Mouse (Mus musculus): ENCODE measurements around the gene Igf2r.
"Not testable (repeated sequence)": the region's sequence is repeated elsewhere in the genome, so short reads cannot be mapped to it uniquely, and the experiment has no call there.

Igf2r gene

DNA sequence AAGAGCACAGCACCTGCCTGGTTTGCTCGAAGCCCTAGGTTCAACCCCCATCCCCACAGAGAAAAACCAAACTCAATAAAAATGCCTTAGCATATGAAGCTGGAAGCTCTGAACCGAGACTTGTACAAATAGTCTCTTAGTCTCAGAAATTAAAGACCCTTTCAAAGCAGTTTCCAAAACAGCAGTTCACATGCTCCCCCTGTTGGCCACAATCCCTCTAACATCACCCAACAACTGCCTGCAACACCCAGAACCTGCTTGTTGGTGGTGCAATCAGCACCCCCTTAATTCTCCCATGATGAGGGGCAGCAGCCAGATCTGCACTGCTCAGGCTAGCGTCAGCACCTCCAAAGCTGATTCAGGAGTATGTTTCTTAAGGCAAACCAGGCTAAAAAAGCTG, 79.9 kb downstream of the Igf2r start:
- no peaks in the 10 kb centered on the region; the same call in 1 of the 2 replicates for H3K36me3 ChIP-seq (ENCODE audit: control insufficient read depth, insufficient read depth, low read length, poor library complexity, severe bottlenecking)
- H3K27me3 ChIP-seq (ENCODE audit: control insufficient read depth, insufficient read depth, low read length, poor library complexity, severe bottlenecking): no peaks in the 10 kb centered on the region
- DNase-seq (ENCODE audit: low read depth, low spot score): peak; percentile 4

GRCm38 (mm10) chr17:12688427-12689110, 80.9 kb downstream of the Igf2r start:
- no peaks in the 10 kb centered on the region; the same call in 1 of the 2 replicates for H3K36me3 ChIP-seq (ENCODE audit: control insufficient read depth, insufficient read depth, low read length, poor library complexity, severe bottlenecking)
- H3K27me3 ChIP-seq (ENCODE audit: control insufficient read depth, insufficient read depth, low read length, poor library complexity, severe bottlenecking): no peaks in the 10 kb centered on the region
- DNase-seq (ENCODE audit: low read depth, low spot score): no peak

GRCm38 (mm10) chr17:12684928-12685624, 84.4 kb downstream of the Igf2r start:
- Histone ChIP-seq H3K27me3 (ENCODE audit: control insufficient read depth, insufficient read depth, low read length, poor library complexity, severe bottlenecking) (no peaks in the 10 kb centered on the region), H3K36me3 (ENCODE audit: control insufficient read depth, insufficient read depth, low read length, poor library complexity, severe bottlenecking) (no peaks in the 10 kb centered on the region)
- DNase-seq (ENCODE audit: low read depth, low spot score): no peak

GRCm38 (mm10) chr17:12684412-12684811, 85.1 kb downstream of the Igf2r start:
- H3K36me3 ChIP-seq (ENCODE audit: control insufficient read depth, insufficient read depth, low read length, poor library complexity, severe bottlenecking): no peaks in the 10 kb centered on the region
- H3K27me3 ChIP-seq (ENCODE audit: control insufficient read depth, insufficient read depth, low read length, poor library complexity, severe bottlenecking): no peaks in the 10 kb centered on the region
- DNase-seq (ENCODE audit: low read depth, low spot score): no peak

GRCm38 (mm10) chr17:12683582-12683981, 85.9 kb downstream of the Igf2r start:
- Histone ChIP-seq H3K27me3 (ENCODE audit: control insufficient read depth, insufficient read depth, low read length, poor library complexity, severe bottlenecking) (no peaks in the 10 kb centered on the region), H3K36me3 (ENCODE audit: control insufficient read depth, insufficient read depth, low read length, poor library complexity, severe bottlenecking) (no peaks in the 10 kb centered on the region)
- DNase-seq (ENCODE audit: low read depth, low spot score): no peak

GRCm38 (mm10) chr17:12678261-12678660, 91.2 kb downstream of the Igf2r start:
- H3K36me3 ChIP-seq (ENCODE audit: control insufficient read depth, insufficient read depth, low read length, poor library complexity, severe bottlenecking): no peaks in the 10 kb centered on the region
- no peaks in the 10 kb centered on the region for H3K27me3 ChIP-seq (ENCODE audit: control insufficient read depth, insufficient read depth, low read length, poor library complexity, severe bottlenecking)
- DNase-seq (ENCODE audit: low read depth, low spot score): no peak

DNA sequence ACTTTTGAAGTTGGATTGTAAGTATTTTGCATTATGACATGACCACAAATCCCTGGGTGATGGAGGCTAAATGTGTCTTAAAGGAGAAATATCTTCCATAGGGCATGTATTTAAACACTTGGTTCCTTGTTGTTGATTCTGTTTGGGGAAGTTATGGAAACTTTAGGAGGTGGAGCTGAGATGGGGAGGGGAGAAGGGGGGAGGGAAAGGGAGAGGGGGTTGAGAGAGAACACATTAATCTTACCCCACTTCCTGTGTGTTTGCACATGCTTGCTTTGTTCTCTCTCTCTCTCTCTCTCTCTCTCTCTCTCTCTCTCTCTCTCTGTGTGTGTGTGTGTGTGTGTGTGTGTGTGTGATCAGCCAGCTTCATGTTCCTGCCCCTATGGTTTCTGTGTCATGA, 92.3 kb downstream of the Igf2r start:
- no peaks in the 10 kb centered on the region for H3K36me3 ChIP-seq (ENCODE audit: control insufficient read depth, insufficient read depth, low read length, poor library complexity, severe bottlenecking)
- no peak for DNase-seq (ENCODE audit: low read depth, low spot score)
- H3K27me3 ChIP-seq (ENCODE audit: control insufficient read depth, insufficient read depth, low read length, poor library complexity, severe bottlenecking): no peaks in the 10 kb centered on the region

- Histone ChIP-seq H3K27me3 (ENCODE audit: control insufficient read depth, insufficient read depth, low read length, poor library complexity, severe bottlenecking) (no peaks in the 10 kb centered on the region), H3K36me3 (ENCODE audit: control insufficient read depth, insufficient read depth, low read length, poor library complexity, severe bottlenecking) (no peaks in the 10 kb centered on the region)
- no peak for DNase-seq (ENCODE audit: low read depth, low spot score)
Measured at GRCm38 (mm10) chr17:12675646-12676045, 93.8 kb downstream of the Igf2r start, which contains the start of gene Slc22a1. TSS of gene Slc22a1 (minus strand) at chr17:12675829.

GRCm38 (mm10) chr17:12674980-12675379, 94.5 kb downstream of the Igf2r start:
- not testable (repeated sequence) for H3K36me3 ChIP-seq (ENCODE audit: control insufficient read depth, insufficient read depth, low read length, poor library complexity, severe bottlenecking); H3K27me3 ChIP-seq (ENCODE audit: control insufficient read depth, insufficient read depth, low read length, poor library complexity, severe bottlenecking); DNase-seq (ENCODE audit: low read depth, low spot score)

- Histone ChIP-seq H3K27me3 (ENCODE audit: control insufficient read depth, insufficient read depth, low read length, poor library complexity, severe bottlenecking) (no peaks in the 10 kb centered on the region; the same call in 1 of the 2 replicates), H3K36me3 (ENCODE audit: control insufficient read depth, insufficient read depth, low read length, poor library complexity, severe bottlenecking) (no peaks in the 10 kb centered on the region)
- DNase-seq (ENCODE audit: low read depth, low spot score): no peak
Measured at GRCm38 (mm10) chr17:12673871-12674270, 95.6 kb downstream of the Igf2r start.

GRCm38 (mm10) chr17:12672285-12672790, 97.1 kb downstream of the Igf2r start:
- Histone ChIP-seq H3K36me3 (ENCODE audit: control insufficient read depth, insufficient read depth, low read length, poor library complexity, severe bottlenecking) (no peaks in the 10 kb centered on the region), H3K27me3 (ENCODE audit: control insufficient read depth, insufficient read depth, low read length, poor library complexity, severe bottlenecking) (no peaks in the 10 kb centered on the region; the same call in 1 of the 2 replicates)
- no peak for DNase-seq (ENCODE audit: low read depth, low spot score)

DNA sequence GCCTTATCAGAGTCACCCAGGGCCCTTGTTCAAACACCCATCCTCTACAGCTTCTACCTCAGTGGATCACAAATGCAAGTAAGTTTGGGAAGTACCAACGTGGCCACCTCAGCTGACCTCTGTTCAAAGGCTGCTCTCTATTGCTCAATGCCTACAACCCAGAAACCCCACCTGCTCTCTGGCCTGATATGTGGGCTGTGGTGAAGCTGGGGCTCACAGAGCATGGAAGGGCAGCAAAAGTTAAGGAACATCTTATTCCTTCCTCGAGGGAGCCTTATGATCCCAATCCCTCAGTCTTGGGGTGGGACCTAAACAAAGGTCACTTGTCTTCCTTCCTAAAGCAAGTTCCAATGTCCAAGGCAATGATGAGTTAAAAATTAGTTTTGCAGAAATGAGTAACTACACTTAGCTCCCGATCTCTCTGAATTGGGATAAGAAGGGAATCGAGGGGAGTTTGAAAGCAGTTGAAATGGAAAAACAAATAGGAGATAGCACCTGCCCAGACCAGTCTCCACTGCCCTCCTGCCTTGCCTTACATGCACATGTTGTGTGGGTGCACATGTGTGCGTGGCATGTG, 98.3 kb downstream of the Igf2r start:
- Histone ChIP-seq H3K27me3 (ENCODE audit: control insufficient read depth, insufficient read depth, low read length, poor library complexity, severe bottlenecking) (no peaks in the 10 kb centered on the region; the same call in 1 of the 2 replicates), H3K36me3 (ENCODE audit: control insufficient read depth, insufficient read depth, low read length, poor library complexity, severe bottlenecking) (no peaks in the 10 kb centered on the region)
- DNase-seq (ENCODE audit: low read depth, low spot score): no peak

DNA sequence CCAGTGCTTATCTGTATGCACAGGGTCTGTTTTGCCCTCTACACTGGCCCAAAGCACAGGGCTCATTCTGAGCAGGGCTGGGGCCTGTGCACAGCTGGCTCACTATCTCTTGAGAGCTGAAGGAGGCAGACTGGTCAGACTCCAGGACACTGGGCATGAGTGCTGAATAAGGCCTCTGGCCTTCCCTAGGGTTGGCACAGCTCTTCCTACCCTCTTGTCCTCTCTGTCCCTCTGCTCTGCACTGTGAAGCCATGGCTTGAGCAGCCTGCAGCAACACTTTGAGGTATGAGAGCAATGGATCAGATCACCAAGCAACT, 100.1 kb downstream of the Igf2r start:
- Histone ChIP-seq H3K27me3 (ENCODE audit: control insufficient read depth, insufficient read depth, low read length, poor library complexity, severe bottlenecking) (no peaks in the 10 kb centered on the region; the same call in 1 of the 2 replicates), H3K36me3 (ENCODE audit: control insufficient read depth, insufficient read depth, low read length, poor library complexity, severe bottlenecking) (no peaks in the 10 kb centered on the region)
- no peak for DNase-seq (ENCODE audit: low read depth, low spot score)

- no peaks in the 10 kb centered on the region; the same call in 1 of the 2 replicates for H3K27me3 ChIP-seq (ENCODE audit: control insufficient read depth, insufficient read depth, low read length, poor library complexity, severe bottlenecking)
- no peaks in the 10 kb centered on the region for H3K36me3 ChIP-seq (ENCODE audit: control insufficient read depth, insufficient read depth, low read length, poor library complexity, severe bottlenecking)
- DNase-seq (ENCODE audit: low read depth, low spot score): no peak
Measured at GRCm38 (mm10) chr17:12668478-12669362, 100.7 kb downstream of the Igf2r start.

Measured in splenic B cell, adult 2 months (primary cell).